Mouse (Mus musculus) v-Abl transformed pro-B cells (cell line): Measurements from ENCODE around the gene Man1a2.

ENCODE experiments used
- in situ Hi-C, 2 experiments: fragments of 400-800 bp; cut with MboI; formaldehyde crosslinking; loops; one replicate each; pipeline ENCODE4 v1.15.1; 2025; ENCODE audit not compliant: unreplicated experiment in 2 of 2

The Man1a2 gene

DNA sequence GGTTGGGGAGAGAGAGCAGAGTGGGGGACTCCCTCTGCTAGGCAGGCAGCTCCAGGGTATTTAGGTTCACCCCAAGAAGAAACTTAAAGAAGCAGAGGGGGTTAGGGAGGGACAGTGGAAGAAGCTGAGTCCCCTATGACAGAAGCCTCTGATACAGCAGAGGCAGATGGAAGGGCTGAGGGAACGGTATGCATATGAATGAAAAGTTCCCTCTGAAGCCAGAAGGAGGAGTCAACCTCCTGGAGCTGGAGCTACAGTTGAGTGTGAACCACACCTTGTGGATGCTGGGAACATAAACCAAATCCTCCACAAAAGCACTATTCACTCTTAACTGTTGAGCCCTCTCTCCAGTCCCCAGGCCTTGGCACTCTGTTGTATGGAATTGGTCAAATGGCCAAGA is 163.7 kb downstream of the Man1a2 start:
- in situ Hi-C loops, result no loop called here

GRCm38 (mm10) chr3:100515754-100516141 is 169.6 kb downstream of the Man1a2 start:
- in situ Hi-C loops, result no loop called here

DNA sequence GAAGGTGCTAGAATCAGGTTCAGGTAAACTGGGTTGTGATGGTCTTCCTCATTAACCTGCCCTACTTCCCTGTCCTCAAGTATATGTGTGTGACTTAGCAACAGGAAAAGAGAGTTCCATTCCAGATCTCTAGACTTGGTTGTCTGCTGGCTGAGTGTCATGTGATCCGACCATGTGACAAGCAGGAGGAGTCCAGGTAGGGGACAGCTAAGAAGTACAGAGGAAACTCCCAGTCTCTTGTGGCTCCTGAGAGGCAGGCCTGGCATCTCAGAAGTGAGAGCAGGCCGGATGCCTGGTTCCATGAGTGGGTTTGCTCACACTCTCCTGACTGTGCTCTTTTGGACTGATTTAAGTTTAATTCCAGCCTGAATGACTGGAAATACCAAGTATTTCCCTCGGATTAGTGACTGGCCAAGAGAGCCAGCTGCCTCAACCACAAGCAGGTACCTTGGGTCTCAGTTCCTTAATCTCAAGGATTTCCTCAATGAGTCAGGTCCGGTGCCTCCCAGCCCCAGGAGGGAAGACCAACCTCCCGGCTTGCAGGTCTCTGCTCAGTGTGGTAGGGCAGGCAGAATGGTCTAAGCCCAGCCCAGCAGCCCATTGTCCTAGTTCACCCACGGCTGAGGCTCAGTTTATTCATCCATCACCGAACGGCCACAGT is 170.1 kb downstream of the Man1a2 start:
- in situ Hi-C loops, result no loop called here
